Mouse (Mus musculus): ENCODE measurements around the gene Aqp6. TPM values are rescaled to one million over a fixed set of nuclear protein-coding genes. Genes with fewer than 3 reads are reported as not detected.

The Aqp6 gene
- polyA plus RNA-seq (2016; fragmentation: Nextera tagmentation; extraction: Ambion mirVana): 0.10 TPM in 1 of 2 replicates, not detected in the other

DNA sequence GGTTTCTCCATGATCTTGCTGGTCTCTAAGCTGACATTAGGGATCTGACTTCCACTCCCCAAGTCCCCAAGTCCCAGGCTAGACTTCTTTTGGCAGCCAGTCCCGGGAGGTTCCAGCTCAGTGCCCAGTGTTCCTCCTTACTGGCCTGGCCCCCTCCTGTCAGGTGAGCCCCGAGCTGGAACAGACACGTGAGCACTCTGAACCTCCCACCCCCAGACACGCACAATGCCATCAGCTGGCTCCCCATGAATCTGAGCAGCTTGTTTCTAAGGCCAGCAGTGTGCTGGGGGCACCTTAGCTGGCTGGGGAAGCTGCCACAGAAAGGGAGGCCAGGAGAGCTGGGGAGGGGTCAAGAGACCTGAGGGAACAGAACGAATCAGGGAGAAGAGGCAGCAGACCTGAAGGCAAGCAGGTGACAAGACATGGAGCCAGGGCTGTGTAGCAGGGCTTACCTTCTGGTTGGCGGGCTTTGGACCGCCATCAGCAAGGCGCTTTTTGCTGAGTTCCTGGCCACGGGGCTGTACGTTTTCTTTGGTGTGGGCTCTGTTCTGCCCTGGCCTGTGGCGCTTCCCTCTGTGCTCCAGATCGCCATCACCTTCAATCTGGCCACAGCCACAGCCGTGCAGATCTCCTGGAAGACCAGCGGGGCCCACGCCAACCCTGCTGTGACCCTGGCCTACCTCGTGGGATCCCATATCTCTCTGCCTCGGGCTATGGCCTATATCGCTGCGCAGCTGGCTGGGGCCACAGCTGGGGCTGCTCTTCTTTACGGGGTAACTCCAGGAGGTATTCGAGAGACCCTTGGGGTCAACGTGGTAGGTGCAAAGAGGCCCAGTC lies at the start of gene Aqp6:
TSS of gene Aqp6 (plus strand) at position 415 of the 837 bp plus-strand sequence.
- Histone ChIP-seq H3K27me3 (replicated peaks; ENCODE audit: low read depth, poor library complexity, severe bottlenecking) (peaks cover 96% of the 10 kb centered on the region), H3K4me1 (peaks cover 79% of the 10 kb centered on the region), H3K36me3 (replicated peaks) (no peaks in the 10 kb centered on the region), H3K27ac (replicated peaks) (peak within 1 kb of the TSS; percentile 10; the same call in 1 of the 2 replicates), H3K9me3 (no peaks in the 10 kb centered on the region), H3K4me3 (no peak within 1 kb of the TSS)
- WGBS: 55% methylated on average over 22 of the region's 22 CpGs
- DNase-seq (ENCODE audit: low spot score): no peak

- peaks cover 25% of the 10 kb centered on the region for H3K4me1 ChIP-seq
- H3K4me3 ChIP-seq: no peak overlapping the region
- peaks cover 4% of the 10 kb centered on the region; the same call in 1 of the 2 replicates for H3K27me3 ChIP-seq (replicated peaks; ENCODE audit: low read depth, poor library complexity, severe bottlenecking)
- H3K9me3 ChIP-seq: no peaks in the 10 kb centered on the region
- no peaks in the 10 kb centered on the region for H3K36me3 ChIP-seq (replicated peaks)
- 66% methylated on average over 6 of the region's 6 CpGs for WGBS
- DNase-seq (ENCODE audit: low spot score): no peak
- H3K27ac ChIP-seq (replicated peaks): no peak overlapping the region
These were observed 47.4 kb upstream of the Aqp6 start for GRCm38 (mm10) chr15:99553767-99554166.

- H3K27me3 ChIP-seq (replicated peaks; ENCODE audit: low read depth, poor library complexity, severe bottlenecking): peaks cover 17% of the 10 kb centered on the region; the same call in 1 of the 2 replicates
- no peaks in the 10 kb centered on the region for H3K36me3 ChIP-seq (replicated peaks)
- H3K27ac ChIP-seq (replicated peaks): no peak overlapping the region
- peaks cover 24% of the 10 kb centered on the region for H3K4me1 ChIP-seq
- no peaks in the 10 kb centered on the region for H3K9me3 ChIP-seq
- 90% methylated on average over 1 of the region's 1 CpGs for WGBS
- H3K4me3 ChIP-seq: no peak overlapping the region
- DNase-seq (ENCODE audit: low spot score): no peak
These were observed 42.3 kb upstream of the Aqp6 start for GRCm38 (mm10) chr15:99558947-99559346.

DNA sequence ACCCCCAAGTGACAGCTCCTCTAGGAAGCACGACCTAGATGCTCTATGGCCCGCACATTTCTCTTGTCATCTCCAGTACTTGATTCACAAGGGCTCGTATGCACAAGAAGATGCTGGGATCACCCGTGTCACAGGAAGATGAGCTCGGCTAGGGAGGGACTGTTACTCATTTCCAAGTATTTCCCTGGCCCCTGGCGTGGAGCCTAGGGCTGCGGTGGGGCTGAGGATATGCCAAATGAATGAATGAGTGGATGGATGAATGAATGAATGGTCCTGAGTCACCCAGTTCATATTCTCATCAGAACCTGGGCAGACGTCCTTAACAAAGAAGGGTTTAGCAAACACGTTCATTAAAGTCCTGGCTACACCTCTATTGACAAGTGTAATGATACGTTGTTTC lies 41.0 kb upstream of the Aqp6 start:
- Histone ChIP-seq H3K4me1 (peaks cover 27% of the 10 kb centered on the region), H3K27ac (replicated peaks) (no peak overlapping the region), H3K4me3 (no peak overlapping the region), H3K36me3 (replicated peaks) (no peaks in the 10 kb centered on the region), H3K9me3 (no peaks in the 10 kb centered on the region), H3K27me3 (replicated peaks; ENCODE audit: low read depth, poor library complexity, severe bottlenecking) (peaks cover 17% of the 10 kb centered on the region; the same call in 1 of the 2 replicates)
- DNase-seq (ENCODE audit: low spot score): no peak
- 81% methylated on average over 10 of the region's 10 CpGs for WGBS

- H3K27ac ChIP-seq (replicated peaks): no peak overlapping the region
- no peaks in the 10 kb centered on the region for H3K36me3 ChIP-seq (replicated peaks)
- no peak overlapping the region for H3K4me3 ChIP-seq
- 79% methylated on average over 4 of the region's 4 CpGs for WGBS
- peaks cover 8% of the 10 kb centered on the region for H3K27me3 ChIP-seq (replicated peaks; ENCODE audit: low read depth, poor library complexity, severe bottlenecking)
- DNase-seq (ENCODE audit: low spot score): no peak
- no peaks in the 10 kb centered on the region for H3K9me3 ChIP-seq
- H3K4me1 ChIP-seq: peaks cover 34% of the 10 kb centered on the region
These were observed 33.8 kb upstream of the Aqp6 start for GRCm38 (mm10) chr15:99567371-99567770.

GRCm38 (mm10) chr15:99568682-99569081 lies 32.5 kb upstream of the Aqp6 start:
- H3K36me3 ChIP-seq (replicated peaks): no peaks in the 10 kb centered on the region
- H3K9me3 ChIP-seq: no peaks in the 10 kb centered on the region
- 61% methylated on average over 6 of the region's 6 CpGs for WGBS
- H3K4me1 ChIP-seq: peaks cover 31% of the 10 kb centered on the region
- DNase-seq (ENCODE audit: low spot score): no peak
- H3K4me3 ChIP-seq: no peak overlapping the region
- H3K27ac ChIP-seq (replicated peaks): no peak overlapping the region
- H3K27me3 ChIP-seq (replicated peaks; ENCODE audit: low read depth, poor library complexity, severe bottlenecking): peaks cover 7% of the 10 kb centered on the region

- 84% methylated on average over 10 of the region's 10 CpGs for WGBS
- Histone ChIP-seq H3K36me3 (replicated peaks) (no peaks in the 10 kb centered on the region), H3K27me3 (replicated peaks; ENCODE audit: low read depth, poor library complexity, severe bottlenecking) (peaks cover 7% of the 10 kb centered on the region), H3K4me1 (peaks cover 30% of the 10 kb centered on the region), H3K9me3 (no peaks in the 10 kb centered on the region), H3K4me3 (no peak overlapping the region), H3K27ac (replicated peaks) (no peak overlapping the region)
- no peak for DNase-seq (ENCODE audit: low spot score)
These were observed 32.1 kb upstream of the Aqp6 start for GRCm38 (mm10) chr15:99569123-99569522.

DNA sequence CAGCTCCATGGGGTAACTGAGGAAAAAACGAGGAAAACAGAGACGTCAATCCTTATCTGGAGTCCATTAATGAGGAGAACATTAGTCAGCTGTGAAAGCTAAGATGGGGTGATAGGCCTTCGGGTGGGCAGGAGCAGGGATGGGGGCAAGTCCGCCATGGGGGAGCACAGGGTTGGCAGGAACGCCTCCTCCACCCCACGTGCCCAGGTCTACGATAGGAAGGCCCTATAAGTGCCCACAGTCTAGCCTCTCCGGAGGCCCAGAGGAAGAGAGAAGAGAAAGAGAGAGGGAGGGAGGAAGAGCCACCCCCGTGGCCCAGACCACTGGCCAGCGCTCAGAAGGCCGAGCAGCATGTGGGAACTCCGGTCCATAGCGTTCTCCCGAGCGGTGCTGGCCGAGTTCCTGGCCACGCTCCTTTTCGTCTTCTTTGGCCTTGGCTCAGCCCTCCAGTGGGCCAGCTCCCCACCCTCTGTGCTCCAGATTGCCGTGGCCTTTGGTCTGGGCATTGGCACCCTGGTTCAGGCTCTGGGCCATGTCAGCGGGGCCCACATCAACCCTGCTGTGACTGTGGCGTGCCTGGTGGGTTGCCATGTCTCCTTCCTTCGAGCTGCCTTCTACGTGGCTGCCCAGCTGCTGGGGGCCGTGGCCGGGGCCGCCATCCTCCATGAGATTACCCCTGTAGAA lies 22.3 kb upstream of the Aqp6 start, which contains the start of gene Aqp2:
TSS of gene Aqp2 (plus strand) at position 254 of the 684 bp plus-strand sequence.
- no peak for DNase-seq (ENCODE audit: low spot score)
- Histone ChIP-seq H3K4me3 (no peak within 1 kb of the TSS), H3K4me1 (peaks cover 12% of the 10 kb centered on the region), H3K27ac (replicated peaks) (no peak within 1 kb of the TSS), H3K9me3 (no peaks in the 10 kb centered on the region), H3K27me3 (replicated peaks; ENCODE audit: low read depth, poor library complexity, severe bottlenecking) (peaks cover 78% of the 10 kb centered on the region), H3K36me3 (replicated peaks) (no peaks in the 10 kb centered on the region)
- 87% methylated on average over 26 of the region's 26 CpGs for WGBS

GRCm38 (mm10) chr15:99583463-99584344 lies 17.5 kb upstream of the Aqp6 start:
- H3K36me3 ChIP-seq (replicated peaks): no peaks in the 10 kb centered on the region
- H3K27ac ChIP-seq (replicated peaks): peak overlapping the region; percentile 40; the same call in 1 of the 2 replicates
- H3K27me3 ChIP-seq (replicated peaks; ENCODE audit: low read depth, poor library complexity, severe bottlenecking): peaks cover 100% of the 10 kb centered on the region
- DNase-seq (ENCODE audit: low spot score): peak; percentile 74
- H3K4me1 ChIP-seq: peaks cover 27% of the 10 kb centered on the region
- no peaks in the 10 kb centered on the region for H3K9me3 ChIP-seq
- H3K4me3 ChIP-seq: peak overlapping the region; percentile 52
- 3% methylated on average over 54 of the region's 54 CpGs for WGBS

- H3K36me3 ChIP-seq (replicated peaks): no peaks in the 10 kb centered on the region
- H3K27ac ChIP-seq (replicated peaks): 0 out of 2 replicates have a peak overlapping the region, but pooled peaks have one; percentile 19
- H3K4me3 ChIP-seq: peak overlapping the region; percentile 52
- peaks cover 35% of the 10 kb centered on the region for H3K4me1 ChIP-seq
- H3K9me3 ChIP-seq: no peaks in the 10 kb centered on the region
- DNase-seq (ENCODE audit: low spot score): peak; percentile 66
- H3K27me3 ChIP-seq (replicated peaks; ENCODE audit: low read depth, poor library complexity, severe bottlenecking): peaks cover 100% of the 10 kb centered on the region
- 1% methylated on average over 24 of the region's 24 CpGs for WGBS
These were observed 16.6 kb upstream of the Aqp6 start for GRCm38 (mm10) chr15:99584407-99585202.

- H3K9me3 ChIP-seq: no peaks in the 10 kb centered on the region
- peaks cover 100% of the 10 kb centered on the region for H3K27me3 ChIP-seq (replicated peaks; ENCODE audit: low read depth, poor library complexity, severe bottlenecking)
- H3K4me1 ChIP-seq: peaks cover 45% of the 10 kb centered on the region
- no peaks in the 10 kb centered on the region for H3K36me3 ChIP-seq (replicated peaks)
- WGBS: 61% methylated on average over 6 of the region's 6 CpGs
- H3K4me3 ChIP-seq: no peak overlapping the region
- no peak overlapping the region for H3K27ac ChIP-seq (replicated peaks)
- no peak for DNase-seq (ENCODE audit: low spot score)
These were observed 15.5 kb upstream of the Aqp6 start for GRCm38 (mm10) chr15:99585741-99586140.
